Mouse (Mus musculus): ENCODE data around the gene Cntn5. TPM values are rescaled to one million over a fixed set of nuclear protein-coding genes. Genes with fewer than 3 reads are reported as not detected.

Cntn5 gene
- polyA plus RNA-seq, 1 experiment from 2014 or later, result 8.2 TPM

DNA sequence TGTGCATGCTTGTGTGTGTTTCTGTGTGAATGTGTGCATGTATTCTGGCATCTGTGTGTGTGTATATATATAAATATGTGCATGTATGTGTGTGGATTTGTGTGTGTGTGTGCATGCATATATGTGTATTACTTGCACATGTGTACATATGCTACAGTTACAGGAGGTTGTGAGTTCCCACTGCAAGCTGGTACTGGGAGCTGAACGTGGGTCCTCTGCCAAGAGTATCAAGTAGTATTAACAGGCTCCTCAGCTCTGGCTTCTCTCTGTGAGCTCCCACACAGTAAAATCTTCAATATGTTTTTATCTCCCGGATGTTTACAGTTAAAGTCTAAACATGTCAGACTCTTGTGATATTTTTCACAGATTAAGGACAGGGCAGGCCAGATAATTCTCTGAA, 833.3 kb downstream of the Cntn5 start:
- no peaks in the 10 kb centered on the region for H3K27me3 ChIP-seq (replicated peaks; ENCODE audit: control insufficient read depth, insufficient read depth, low read length)
- no peaks in the 10 kb centered on the region for H3K4me1 ChIP-seq (ENCODE audit: control insufficient read depth, insufficient read depth, low read length)
- H3K36me3 ChIP-seq (ENCODE audit: control insufficient read depth, insufficient read depth, low read length), result no peaks in the 10 kb centered on the region
- DNase-seq (ENCODE audit: low spot score) (peak; percentile 59), ATAC-seq (peak; percentile 54; the same call in 1 of the 2 replicates)
- H3K9ac ChIP-seq (ENCODE audit: low read length), result no peak overlapping the region
- H3K9me3 ChIP-seq (replicated peaks; ENCODE audit: control insufficient read depth, low read length), result no peaks in the 10 kb centered on the region
- H3K27ac ChIP-seq (ENCODE audit: low read depth, low read length), result no peak overlapping the region
- no peak overlapping the region for H3K4me3 ChIP-seq (ENCODE audit: low read depth, low read length)
- no peak overlapping the region for H3K4me2 ChIP-seq (ENCODE audit: low read length)
- WGBS, result 76% methylated on average over 2 of the region's 2 CpGs

GRCm38 (mm10) chr9:10044969-10045789, 859.4 kb downstream of the Cntn5 start:
- Histone ChIP-seq H3K4me1 (ENCODE audit: control insufficient read depth, insufficient read depth, low read length) (no peaks in the 10 kb centered on the region), H3K4me2 (ENCODE audit: low read length) (no peak overlapping the region), H3K27ac (ENCODE audit: low read depth, low read length) (no peak overlapping the region), H3K27me3 (replicated peaks; ENCODE audit: control insufficient read depth, insufficient read depth, low read length) (no peaks in the 10 kb centered on the region), H3K9me3 (replicated peaks; ENCODE audit: control insufficient read depth, low read length) (no peaks in the 10 kb centered on the region), H3K9ac (ENCODE audit: low read length) (no peak overlapping the region), H3K4me3 (ENCODE audit: low read depth, low read length) (no peak overlapping the region), H3K36me3 (ENCODE audit: control insufficient read depth, insufficient read depth, low read length) (no peaks in the 10 kb centered on the region)
- ATAC-seq, result no peak
- DNase-seq (ENCODE audit: low spot score), result no peak
- 80% methylated on average over 4 of the region's 4 CpGs for WGBS

DNA sequence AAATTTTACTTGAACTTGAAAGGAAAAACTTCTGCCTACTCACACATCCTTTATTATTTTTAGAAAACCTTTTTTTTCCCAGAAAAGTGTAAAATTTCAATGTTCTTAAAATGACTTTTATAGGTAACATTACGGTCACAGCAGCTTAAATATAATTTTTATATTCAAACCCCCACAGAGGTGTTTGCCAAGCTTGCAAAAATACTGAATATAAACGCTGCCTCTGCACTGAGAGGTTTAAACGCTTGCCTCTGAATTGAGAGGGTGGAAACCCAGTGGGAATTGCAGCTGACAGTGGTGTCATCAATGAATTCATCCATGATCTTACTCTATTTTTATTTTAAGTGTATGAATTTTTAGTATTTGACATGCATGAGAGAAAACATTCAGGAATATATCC, 861.6 kb downstream of the Cntn5 start:
- no peak overlapping the region for H3K4me3 ChIP-seq (ENCODE audit: low read depth, low read length)
- no peak overlapping the region for H3K27ac ChIP-seq (ENCODE audit: low read depth, low read length)
- H3K9ac ChIP-seq (ENCODE audit: low read length), result no peak overlapping the region
- no peak for DNase-seq (ENCODE audit: low spot score)
- H3K4me2 ChIP-seq (ENCODE audit: low read length), result no peak overlapping the region
- H3K27me3 ChIP-seq (replicated peaks; ENCODE audit: control insufficient read depth, insufficient read depth, low read length), result no peaks in the 10 kb centered on the region
- no peaks in the 10 kb centered on the region for H3K9me3 ChIP-seq (replicated peaks; ENCODE audit: control insufficient read depth, low read length)
- ATAC-seq, result no peak
- WGBS, result 81% methylated on average over 3 of the region's 3 CpGs
- H3K4me1 ChIP-seq (ENCODE audit: control insufficient read depth, insufficient read depth, low read length), result no peaks in the 10 kb centered on the region
- no peaks in the 10 kb centered on the region for H3K36me3 ChIP-seq (ENCODE audit: control insufficient read depth, insufficient read depth, low read length)

- DNase-seq (ENCODE audit: low spot score) (no peak), ATAC-seq (no peak)
- no peak overlapping the region for H3K4me2 ChIP-seq (ENCODE audit: low read length)
- H3K27ac ChIP-seq (ENCODE audit: low read depth, low read length), result no peak overlapping the region
- H3K9ac ChIP-seq (ENCODE audit: low read length), result no peak overlapping the region
- no peaks in the 10 kb centered on the region for H3K4me1 ChIP-seq (ENCODE audit: control insufficient read depth, insufficient read depth, low read length)
- no peak overlapping the region for H3K4me3 ChIP-seq (ENCODE audit: low read depth, low read length)
- H3K36me3 ChIP-seq (ENCODE audit: control insufficient read depth, insufficient read depth, low read length), result no peaks in the 10 kb centered on the region
- WGBS, result 76% methylated on average over 3 of the region's 3 CpGs
- H3K27me3 ChIP-seq (replicated peaks; ENCODE audit: control insufficient read depth, insufficient read depth, low read length), result no peaks in the 10 kb centered on the region
- no peaks in the 10 kb centered on the region for H3K9me3 ChIP-seq (replicated peaks; ENCODE audit: control insufficient read depth, low read length)
Observed at GRCm38 (mm10) chr9:10015129-10015528, 889.4 kb downstream of the Cntn5 start.

GRCm38 (mm10) chr9:9984028-9984427, 920.5 kb downstream of the Cntn5 start:
- Histone ChIP-seq H3K4me1 (ENCODE audit: control insufficient read depth, insufficient read depth, low read length) (no peaks in the 10 kb centered on the region), H3K27me3 (replicated peaks; ENCODE audit: control insufficient read depth, insufficient read depth, low read length) (no peaks in the 10 kb centered on the region), H3K4me2 (ENCODE audit: low read length) (no peak overlapping the region), H3K27ac (ENCODE audit: low read depth, low read length) (no peak overlapping the region), H3K4me3 (ENCODE audit: low read depth, low read length) (no peak overlapping the region), H3K9me3 (replicated peaks; ENCODE audit: control insufficient read depth, low read length) (no peaks in the 10 kb centered on the region), H3K36me3 (ENCODE audit: control insufficient read depth, insufficient read depth, low read length) (no peaks in the 10 kb centered on the region), H3K9ac (ENCODE audit: low read length) (no peak overlapping the region)
- no peak for ATAC-seq
- DNase-seq (ENCODE audit: low spot score), result peak; percentile 14
- 62% methylated on average over 8 of the region's 8 CpGs for WGBS

DNA sequence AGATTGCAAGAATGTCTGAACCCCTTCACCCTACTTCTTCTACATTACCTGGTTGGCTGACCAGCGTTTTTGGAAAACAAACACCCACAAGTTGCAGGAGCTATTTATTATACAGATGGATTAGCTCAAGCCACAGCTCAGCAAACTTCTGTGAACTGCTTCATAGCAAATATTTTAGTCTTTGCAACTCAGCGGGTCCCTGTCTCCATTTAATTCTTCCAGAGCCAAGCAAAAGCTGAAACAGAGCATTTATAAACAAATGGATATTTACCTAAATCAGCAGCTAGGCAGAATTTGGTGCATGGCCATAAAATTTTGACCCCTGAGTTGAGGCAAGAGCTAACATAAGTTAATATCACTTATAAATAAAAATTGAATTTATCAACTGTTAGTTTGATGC, 921.4 kb downstream of the Cntn5 start:
- Histone ChIP-seq H3K4me2 (ENCODE audit: low read length) (no peak overlapping the region), H3K9me3 (replicated peaks; ENCODE audit: control insufficient read depth, low read length) (no peaks in the 10 kb centered on the region), H3K4me3 (ENCODE audit: low read depth, low read length) (no peak overlapping the region), H3K9ac (ENCODE audit: low read length) (no peak overlapping the region), H3K27ac (ENCODE audit: low read depth, low read length) (no peak overlapping the region), H3K27me3 (replicated peaks; ENCODE audit: control insufficient read depth, insufficient read depth, low read length) (no peaks in the 10 kb centered on the region), H3K4me1 (ENCODE audit: control insufficient read depth, insufficient read depth, low read length) (no peaks in the 10 kb centered on the region), H3K36me3 (ENCODE audit: control insufficient read depth, insufficient read depth, low read length) (no peaks in the 10 kb centered on the region)
- 76% methylated on average over 2 of the region's 2 CpGs for WGBS
- DNase-seq (ENCODE audit: low spot score) (no peak), ATAC-seq (no peak)

DNA sequence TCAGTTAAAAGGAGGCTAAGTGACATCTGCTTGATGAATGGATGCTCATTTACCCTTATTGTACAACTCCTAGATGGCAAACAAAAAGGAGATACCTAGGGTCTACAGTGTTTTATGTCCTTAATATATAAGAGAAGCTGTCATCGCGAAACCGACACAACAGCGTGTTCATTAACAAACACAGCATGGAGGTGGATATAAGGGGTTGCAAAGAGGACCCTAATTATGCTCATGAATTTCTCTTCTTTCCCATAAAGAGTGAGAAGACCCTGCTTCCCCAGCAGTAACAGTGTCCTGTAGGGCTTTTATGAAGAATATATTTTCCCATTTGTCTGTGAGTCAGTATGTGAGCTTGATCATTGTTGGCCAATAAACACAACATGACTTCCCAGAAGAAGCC, 939.2 kb downstream of the Cntn5 start:
- no peak for DNase-seq (ENCODE audit: low spot score)
- no peaks in the 10 kb centered on the region for H3K36me3 ChIP-seq (ENCODE audit: control insufficient read depth, insufficient read depth, low read length)
- 89% methylated on average over 4 of the region's 4 CpGs for WGBS
- no peaks in the 10 kb centered on the region for H3K4me1 ChIP-seq (ENCODE audit: control insufficient read depth, insufficient read depth, low read length)
- H3K27ac ChIP-seq (ENCODE audit: low read depth, low read length), result no peak overlapping the region
- H3K4me2 ChIP-seq (ENCODE audit: low read length), result no peak overlapping the region
- no peaks in the 10 kb centered on the region for H3K27me3 ChIP-seq (replicated peaks; ENCODE audit: control insufficient read depth, insufficient read depth, low read length)
- H3K9ac ChIP-seq (ENCODE audit: low read length), result no peak overlapping the region
- no peak for ATAC-seq
- no peaks in the 10 kb centered on the region for H3K9me3 ChIP-seq (replicated peaks; ENCODE audit: control insufficient read depth, low read length)
- H3K4me3 ChIP-seq (ENCODE audit: low read depth, low read length), result no peak overlapping the region

DNA sequence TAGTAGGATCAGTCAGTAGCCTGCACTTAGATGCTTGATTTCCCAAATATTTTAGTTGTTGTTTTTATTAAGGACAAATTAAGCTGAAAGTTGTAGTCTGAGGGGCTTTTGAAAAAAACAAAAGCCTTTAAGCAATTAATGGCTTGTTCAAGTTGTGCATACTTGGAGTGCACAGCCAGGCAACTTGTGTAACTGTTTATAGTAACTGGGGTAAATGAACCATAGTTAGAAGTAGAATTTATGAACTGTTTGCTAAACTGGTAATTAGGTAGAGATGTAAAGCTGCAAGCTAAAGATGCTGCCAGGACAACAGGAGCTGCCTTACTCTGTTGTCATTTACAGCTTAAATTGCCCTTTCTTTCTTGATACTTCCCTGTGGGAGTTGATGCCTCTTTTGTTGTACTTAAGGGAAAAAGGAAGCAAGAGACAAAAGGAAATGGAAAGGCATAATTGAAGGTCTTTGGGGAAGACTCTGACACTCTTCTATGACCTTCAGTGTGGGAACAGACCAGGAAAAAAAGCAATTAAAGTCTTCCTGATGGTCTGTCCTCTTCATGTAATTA, 943.9 kb downstream of the Cntn5 start:
- no peaks in the 10 kb centered on the region for H3K27me3 ChIP-seq (replicated peaks; ENCODE audit: control insufficient read depth, insufficient read depth, low read length)
- no peaks in the 10 kb centered on the region for H3K4me1 ChIP-seq (ENCODE audit: control insufficient read depth, insufficient read depth, low read length)
- no peak overlapping the region for H3K4me3 ChIP-seq (ENCODE audit: low read depth, low read length)
- ATAC-seq (0 out of 2 replicates have a peak, but pooled peaks have one; percentile 20), DNase-seq (ENCODE audit: low spot score) (peak; percentile 19)
- no peak overlapping the region for H3K9ac ChIP-seq (ENCODE audit: low read length)
- H3K9me3 ChIP-seq (replicated peaks; ENCODE audit: control insufficient read depth, low read length), result no peaks in the 10 kb centered on the region
- H3K27ac ChIP-seq (ENCODE audit: low read depth, low read length), result no peak overlapping the region
- no peaks in the 10 kb centered on the region for H3K36me3 ChIP-seq (ENCODE audit: control insufficient read depth, insufficient read depth, low read length)
- H3K4me2 ChIP-seq (ENCODE audit: low read length), result no peak overlapping the region

DNA sequence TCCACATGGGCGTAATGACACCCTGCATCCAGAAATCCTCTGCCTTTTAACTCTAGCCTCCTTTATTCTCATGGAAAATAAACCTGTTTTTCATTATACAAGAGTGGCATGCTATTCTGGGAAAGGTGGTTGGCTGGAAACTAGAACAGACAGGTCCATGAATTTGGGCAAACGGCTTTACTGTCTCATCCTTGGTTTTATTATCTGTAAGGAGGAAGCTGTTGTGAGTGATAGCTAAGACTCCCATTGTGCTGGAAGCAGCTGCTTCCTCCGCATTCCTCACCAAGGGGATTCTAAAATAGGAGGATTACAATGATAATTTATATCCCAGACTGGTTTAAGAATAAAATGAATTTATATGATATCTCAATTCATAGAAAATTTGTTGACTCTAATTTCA, 955.2 kb downstream of the Cntn5 start:
- Histone ChIP-seq H3K36me3 (ENCODE audit: control insufficient read depth, insufficient read depth, low read length) (no peaks in the 10 kb centered on the region), H3K9me3 (replicated peaks; ENCODE audit: control insufficient read depth, low read length) (no peaks in the 10 kb centered on the region), H3K9ac (ENCODE audit: low read length) (no peak overlapping the region), H3K27me3 (replicated peaks; ENCODE audit: control insufficient read depth, insufficient read depth, low read length) (no peaks in the 10 kb centered on the region), H3K4me1 (ENCODE audit: control insufficient read depth, insufficient read depth, low read length) (no peaks in the 10 kb centered on the region), H3K4me2 (ENCODE audit: low read length) (no peak overlapping the region), H3K4me3 (ENCODE audit: low read depth, low read length) (no peak overlapping the region), H3K27ac (ENCODE audit: low read depth, low read length) (no peak overlapping the region)
- DNase-seq (ENCODE audit: low spot score) (no peak), ATAC-seq (no peak)
- WGBS, result 75% methylated on average over 3 of the region's 3 CpGs

Data from forebrain, embryonic 14.5 days (tissue).